Mouse (Mus musculus) megakaryocyte, embryonic 14.5 days (primary cell): ENCODE data around the gene Dnajb11. TPM values are rescaled to one million over a fixed set of nuclear protein-coding genes. Genes with fewer than 3 reads are reported as not detected.

Experiments used
- H3K27me3 ChIP-seq: replicated peaks from 2 replicates; pipeline ENCODE3; 2012; ENCODE audit warnings: inconsistent platforms
- H3K36me3 ChIP-seq: replicated peaks from 2 replicates; pipeline ENCODE3; 2012; ENCODE audit warnings: low read length, inconsistent platforms, mixed read lengths
- H3K4me1 ChIP-seq: 2 replicates; pipeline ENCODE4 v1.6.1; 2012; ENCODE audit warnings: inconsistent platforms
- H3K4me3 ChIP-seq: replicated peaks from 2 replicates; pipeline ENCODE3; 2012; ENCODE audit warnings: moderate library complexity, mild to moderate bottlenecking, inconsistent platforms
- H3K9me3 ChIP-seq: 2 replicates; pipeline ENCODE4 v1.6.1; 2012; ENCODE audit warnings: inconsistent platforms
- FLI1 ChIP-seq: IDR thresholded peaks from 2 replicates; pipeline ENCODE4 v1.6.1; 2012; ENCODE audit warnings: low read length, inconsistent platforms, mixed read lengths
- GATA1 ChIP-seq: IDR thresholded peaks from 3 replicates; pipeline ENCODE4 v1.6.1; 2012; ENCODE audit warnings: mixed read lengths, low read length, inconsistent platforms, borderline replicate concordance
- polyA plus RNA-seq: library from polyadenylated mRNA; stranded (reverse); fragments of >175 nt; gene quantifications from 2 replicates; pipeline ENCODE4 v1.2.3, GENCODE M21; 2012; ENCODE audit warnings: low replicate concordance; ENCODE audit not compliant: insufficient read depth

Dnajb11 gene
- polyA plus RNA-seq, 1 experiment, result 65.6 TPM

DNA sequence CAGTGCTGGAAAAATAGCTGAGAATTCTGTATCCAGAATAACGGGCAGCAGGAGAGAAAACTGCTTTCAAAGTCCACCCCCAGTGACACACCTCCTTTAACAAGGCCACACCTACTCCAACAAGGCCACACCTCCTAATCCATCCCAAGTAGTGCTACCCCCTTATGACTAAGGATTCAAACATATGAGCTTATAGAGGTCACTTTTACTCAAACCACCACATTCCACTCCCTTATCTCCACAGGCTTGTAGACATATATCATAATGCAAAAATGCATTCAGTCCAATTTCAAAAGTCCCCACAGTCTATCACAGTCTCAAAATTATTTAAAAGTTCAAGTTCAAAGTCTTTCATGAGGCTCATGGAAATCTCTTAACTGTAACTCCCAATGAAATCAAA is 10.0 kb upstream of the Dnajb11 start:
- Histone ChIP-seq H3K4me3 (no peak overlapping the region), H3K4me1 (peaks cover 27% of the 10 kb centered on the region)

DNA sequence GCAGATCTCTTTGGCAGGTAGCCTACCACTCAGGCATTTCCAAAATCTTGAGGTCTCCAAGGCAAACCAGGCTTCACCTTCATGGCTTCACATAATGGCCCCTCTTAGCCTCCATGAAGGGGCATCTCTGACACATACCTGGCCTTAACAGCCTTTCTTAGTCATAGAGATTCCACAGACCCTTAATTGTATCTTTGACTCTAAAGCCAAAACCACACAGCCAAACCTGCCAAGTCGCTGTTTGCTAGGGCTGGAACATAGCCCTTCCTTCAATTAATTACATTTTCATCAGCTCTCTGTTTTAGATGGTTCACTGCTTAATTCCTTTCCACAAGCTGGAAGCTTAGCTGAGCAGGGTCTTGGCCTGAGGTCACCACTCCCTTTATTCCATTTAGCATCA is 9.3 kb upstream of the Dnajb11 start:
- Histone ChIP-seq H3K4me1 (peaks cover 24% of the 10 kb centered on the region), H3K27me3 (no peaks in the 10 kb centered on the region), H3K36me3 (peaks cover 55% of the 10 kb centered on the region)

More for the DNA sequence above, 10.0 kb upstream of the Dnajb11 start:
- Histone ChIP-seq H3K27me3 (no peaks in the 10 kb centered on the region), H3K9me3 (no peaks in the 10 kb centered on the region), H3K36me3 (peaks cover 48% of the 10 kb centered on the region)
- TF ChIP-seq GATA1 (no peak), FLI1 (no peak)

DNA sequence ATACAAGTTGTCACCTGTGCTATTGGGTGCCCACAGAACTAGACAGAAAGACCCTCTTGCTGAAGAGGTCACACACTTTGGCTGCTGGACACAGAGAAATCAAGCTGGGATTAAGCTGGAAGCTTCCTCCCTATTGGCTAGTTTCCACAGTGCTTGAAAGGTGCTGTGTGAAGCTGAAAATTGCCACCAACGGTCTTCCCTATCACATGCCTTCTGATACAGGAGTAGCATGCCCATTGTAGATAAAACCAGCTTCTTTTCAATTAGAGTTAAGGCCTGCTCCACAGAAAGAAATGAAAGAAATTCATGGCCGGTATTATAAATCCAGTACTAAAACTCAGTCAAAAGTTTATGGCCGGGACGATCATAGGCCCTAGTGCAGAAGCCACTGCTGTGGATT is 4.9 kb upstream of the Dnajb11 start:
- peaks cover 52% of the 10 kb centered on the region for H3K36me3 ChIP-seq
- peaks cover 21% of the 10 kb centered on the region; the same call in 1 of the 2 replicates for H3K4me1 ChIP-seq
- no peak for TF ChIP-seq FLI1
- no peak overlapping the region for H3K4me3 ChIP-seq
- no peaks in the 10 kb centered on the region for H3K9me3 ChIP-seq
- no peaks in the 10 kb centered on the region for H3K27me3 ChIP-seq

More for the DNA sequence above, 9.3 kb upstream of the Dnajb11 start:
- Histone ChIP-seq H3K4me3 (no peak overlapping the region), H3K9me3 (no peaks in the 10 kb centered on the region)
- TF ChIP-seq FLI1, result no peak

DNA sequence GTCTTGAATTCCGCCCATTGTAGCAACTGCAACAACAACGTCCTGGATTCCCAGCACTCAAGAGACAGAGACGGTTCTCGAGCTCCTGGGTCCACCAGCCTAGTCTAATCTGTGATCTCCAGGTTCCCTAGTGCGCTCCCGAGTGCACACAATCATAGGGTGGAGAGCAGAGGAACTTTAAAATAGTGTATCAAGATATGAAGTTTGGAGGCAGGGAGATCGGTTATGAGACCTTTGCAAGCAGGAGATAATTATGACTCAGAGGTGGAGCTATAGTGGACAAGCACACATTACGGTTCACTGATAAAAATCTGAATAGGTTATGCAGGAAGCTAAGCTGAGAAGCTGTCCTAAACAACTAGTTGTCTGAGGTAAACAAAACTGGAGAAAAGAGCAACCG is 872 bp upstream of the Dnajb11 start:
- H3K36me3 ChIP-seq, result peaks cover 49% of the 10 kb centered on the region
- H3K4me1 ChIP-seq, result peaks cover 44% of the 10 kb centered on the region
- H3K4me3 ChIP-seq, result peak overlapping the region; percentile 100
- H3K9me3 ChIP-seq, result no peaks in the 10 kb centered on the region
- H3K27me3 ChIP-seq, result no peaks in the 10 kb centered on the region
- TF ChIP-seq FLI1 (no peak), GATA1 (no peak)

DNA sequence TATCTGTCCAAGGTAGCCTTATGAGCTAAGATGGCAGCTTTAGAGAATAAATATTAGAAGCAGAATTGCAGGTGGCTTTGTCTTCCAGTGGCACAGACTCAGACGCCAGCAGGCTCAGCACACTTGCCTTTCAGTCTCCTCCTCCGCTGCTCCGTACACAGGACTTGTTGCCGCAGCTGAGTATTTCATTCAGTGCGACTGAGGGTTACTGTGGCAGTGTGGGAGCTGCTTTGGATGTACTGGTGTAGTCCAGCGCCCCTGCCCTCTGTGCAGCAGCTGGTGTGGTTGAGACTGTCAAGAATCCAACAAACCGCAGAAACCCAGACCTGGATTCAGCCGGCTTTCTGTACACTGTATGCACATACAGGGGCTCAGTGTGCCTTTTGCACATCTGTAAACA is 14.8 kb downstream of the Dnajb11 start:
- Histone ChIP-seq H3K4me1 (peaks cover 6% of the 10 kb centered on the region; the same call in 1 of the 2 replicates), H3K36me3 (peaks cover 72% of the 10 kb centered on the region), H3K27me3 (no peaks in the 10 kb centered on the region), H3K9me3 (no peaks in the 10 kb centered on the region), H3K4me3 (no peak overlapping the region)
- TF ChIP-seq FLI1 (no peak), GATA1 (no peak)

DNA sequence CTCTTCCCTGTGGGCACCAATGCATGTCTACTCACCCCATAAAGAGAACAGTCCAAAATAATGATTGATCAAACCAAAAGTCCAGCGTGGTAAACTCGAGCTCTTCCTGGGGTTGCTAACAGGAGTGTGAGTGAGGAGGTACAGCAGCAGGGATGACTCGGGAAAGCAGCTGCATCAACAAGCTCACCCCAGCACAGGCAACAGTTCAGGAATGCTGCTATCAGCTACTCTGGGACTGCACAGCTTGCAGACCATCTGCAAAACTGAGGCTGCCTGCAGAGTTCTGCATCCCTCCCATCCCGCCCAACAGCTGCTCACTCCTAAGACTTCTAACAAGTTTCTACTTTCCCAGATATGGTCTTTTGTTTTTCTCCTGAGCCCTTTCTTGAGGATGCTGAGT is 15.7 kb downstream of the Dnajb11 start:
- peaks cover 6% of the 10 kb centered on the region; the same call in 1 of the 2 replicates for H3K4me1 ChIP-seq
- no peaks in the 10 kb centered on the region for H3K27me3 ChIP-seq
- H3K4me3 ChIP-seq, result no peak overlapping the region
- no peaks in the 10 kb centered on the region for H3K9me3 ChIP-seq
- peaks cover 63% of the 10 kb centered on the region for H3K36me3 ChIP-seq
- TF ChIP-seq FLI1, result no peak
- TF ChIP-seq GATA1, result no peak

DNA sequence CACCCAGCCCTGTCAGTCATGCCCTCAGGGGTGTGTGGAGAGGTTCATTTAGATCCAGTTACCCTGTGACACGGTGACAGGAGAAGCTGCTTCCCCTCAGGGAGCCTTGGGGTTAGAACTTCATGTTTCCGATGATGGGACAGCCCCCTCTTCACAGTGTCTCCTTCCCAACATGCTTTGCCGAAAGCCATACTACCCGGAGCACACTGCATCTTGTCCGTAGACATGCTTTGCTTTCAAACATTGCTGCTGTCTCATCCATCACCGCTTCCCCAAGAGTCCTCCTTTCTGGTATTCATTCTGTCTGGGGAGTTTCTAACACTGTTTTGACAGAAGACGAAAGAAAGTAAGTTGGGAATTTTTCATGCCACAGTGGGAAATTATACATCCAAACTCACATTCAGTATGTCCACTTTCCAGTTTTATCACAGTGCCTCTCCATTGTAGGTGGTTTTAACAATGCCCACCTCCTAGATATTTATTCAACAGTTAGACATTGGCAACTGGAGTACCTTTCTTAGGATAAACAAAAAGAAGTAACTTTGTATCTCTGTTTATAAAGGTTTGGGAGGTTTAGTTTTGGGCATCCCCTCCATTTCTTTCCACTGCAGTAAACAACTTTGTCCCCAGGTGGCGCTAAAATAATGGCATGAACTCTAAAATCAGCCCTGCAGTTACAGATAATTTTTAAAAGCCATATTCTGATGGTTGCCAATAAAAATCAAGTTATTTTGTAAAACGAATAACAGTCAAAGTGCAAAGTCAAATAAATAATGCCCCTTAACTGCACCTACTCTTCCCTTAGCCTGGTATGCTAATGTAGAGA is 18.8 kb downstream of the Dnajb11 start:
- Histone ChIP-seq H3K9me3 (no peaks in the 10 kb centered on the region), H3K4me3 (no peak overlapping the region), H3K4me1 (peaks cover 16% of the 10 kb centered on the region), H3K27me3 (peaks cover 4% of the 10 kb centered on the region), H3K36me3 (peaks cover 32% of the 10 kb centered on the region)
- TF ChIP-seq GATA1 (no peak), FLI1 (no peak)

DNA sequence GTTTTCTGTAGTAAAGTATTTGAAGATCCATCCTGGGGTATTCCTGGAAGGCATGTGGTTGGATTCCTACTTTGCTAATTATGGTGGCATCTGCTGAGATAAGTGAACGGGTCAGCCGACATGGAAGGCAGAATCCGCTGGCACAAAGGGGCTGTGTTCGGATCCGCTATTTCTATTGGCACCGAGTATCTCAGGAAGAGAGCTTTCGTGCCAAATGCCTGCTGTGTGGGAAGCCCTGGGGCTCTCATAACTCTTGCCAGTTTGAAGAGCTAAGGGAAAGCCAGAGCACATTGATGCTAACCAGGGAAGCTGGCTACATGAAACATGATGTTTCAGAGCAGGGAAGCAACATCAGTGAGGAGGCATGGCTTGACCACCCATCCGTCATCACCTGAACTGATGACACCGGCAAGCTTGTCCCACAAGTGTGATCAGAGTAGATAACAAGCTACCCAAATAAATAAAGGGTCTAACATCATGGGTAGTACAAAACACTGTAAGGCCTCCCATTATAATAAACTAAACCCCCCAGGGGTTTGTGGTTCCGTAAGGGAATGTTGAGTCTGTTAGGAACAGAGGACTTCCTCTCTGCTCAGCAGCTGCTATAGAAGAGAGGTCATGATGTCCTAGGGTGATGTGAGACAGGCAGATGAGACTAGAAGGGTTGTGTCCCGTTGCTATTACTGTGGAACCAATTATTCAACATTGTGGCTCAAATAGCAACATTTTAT is 20.2 kb downstream of the Dnajb11 start:
- H3K36me3 ChIP-seq, result peaks cover 18% of the 10 kb centered on the region
- peaks cover 26% of the 10 kb centered on the region for H3K4me1 ChIP-seq
- no peaks in the 10 kb centered on the region for H3K9me3 ChIP-seq
- TF ChIP-seq FLI1 (no peak), GATA1 (no peak)
- H3K4me3 ChIP-seq, result no peak overlapping the region
- peaks cover 7% of the 10 kb centered on the region for H3K27me3 ChIP-seq

DNA sequence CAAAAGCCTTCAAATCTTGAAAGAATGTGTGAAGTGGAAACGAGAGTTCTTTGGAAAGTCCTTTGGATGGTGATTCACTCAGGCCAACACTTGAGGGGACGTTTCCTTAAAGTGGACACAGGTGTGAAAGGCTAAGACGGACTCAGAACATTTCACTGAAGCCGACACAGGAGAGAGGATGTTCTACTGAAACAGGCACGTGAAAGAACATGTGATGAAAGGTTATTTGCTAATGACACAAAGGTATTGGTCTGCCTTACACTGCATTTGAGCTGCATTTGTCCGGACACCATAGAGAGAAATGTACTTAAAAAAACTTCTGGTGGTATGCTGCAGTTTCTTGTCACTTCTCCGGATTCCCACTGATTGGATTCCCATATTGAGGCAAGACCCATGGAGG is 21.1 kb downstream of the Dnajb11 start:
- H3K4me1 ChIP-seq, result peaks cover 29% of the 10 kb centered on the region
- H3K4me3 ChIP-seq, result no peak overlapping the region
- no peak for TF ChIP-seq FLI1
- no peak for TF ChIP-seq GATA1
- peaks cover 7% of the 10 kb centered on the region for H3K27me3 ChIP-seq
- H3K9me3 ChIP-seq, result no peaks in the 10 kb centered on the region
- H3K36me3 ChIP-seq, result peaks cover 9% of the 10 kb centered on the region

DNA sequence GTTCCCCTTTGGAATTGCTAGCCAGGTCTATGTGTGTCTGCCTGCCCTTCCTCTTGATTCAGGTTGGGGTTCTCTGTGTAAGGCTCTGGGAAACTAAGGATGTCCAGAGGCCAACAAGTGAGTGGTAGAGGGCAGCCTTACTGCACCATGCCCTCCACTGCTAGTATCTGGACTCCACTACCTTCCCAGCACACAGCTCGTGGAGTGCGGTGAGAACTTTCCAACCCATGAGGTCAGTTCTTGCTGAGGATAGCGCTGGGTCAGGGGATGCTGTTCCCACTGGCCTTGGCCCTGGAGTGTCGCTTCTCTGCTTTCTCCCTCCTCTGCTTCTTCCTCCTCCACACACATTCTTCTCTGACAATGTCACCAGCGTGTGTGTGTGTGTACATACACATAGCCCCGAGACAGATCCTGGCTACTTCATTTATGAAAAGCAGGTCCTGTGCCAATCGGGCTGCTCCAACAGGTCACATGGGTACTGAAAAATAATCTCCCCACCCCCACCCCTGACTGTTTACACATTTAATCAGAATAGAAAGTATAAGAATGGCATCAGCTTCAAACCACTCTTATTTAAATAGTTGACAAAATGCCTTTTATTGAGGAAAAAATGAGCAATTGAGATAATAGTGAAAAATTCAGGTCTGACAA is 22.4 kb downstream of the Dnajb11 start:
- Histone ChIP-seq H3K36me3 (no peaks in the 10 kb centered on the region), H3K9me3 (no peaks in the 10 kb centered on the region), H3K4me3 (no peak overlapping the region), H3K4me1 (peaks cover 30% of the 10 kb centered on the region), H3K27me3 (peaks cover 11% of the 10 kb centered on the region)
- TF ChIP-seq GATA1 (no peak), FLI1 (no peak)
